Mouse (Mus musculus): ENCODE data around the gene Zfp846.

Zfp846 gene

DNA sequence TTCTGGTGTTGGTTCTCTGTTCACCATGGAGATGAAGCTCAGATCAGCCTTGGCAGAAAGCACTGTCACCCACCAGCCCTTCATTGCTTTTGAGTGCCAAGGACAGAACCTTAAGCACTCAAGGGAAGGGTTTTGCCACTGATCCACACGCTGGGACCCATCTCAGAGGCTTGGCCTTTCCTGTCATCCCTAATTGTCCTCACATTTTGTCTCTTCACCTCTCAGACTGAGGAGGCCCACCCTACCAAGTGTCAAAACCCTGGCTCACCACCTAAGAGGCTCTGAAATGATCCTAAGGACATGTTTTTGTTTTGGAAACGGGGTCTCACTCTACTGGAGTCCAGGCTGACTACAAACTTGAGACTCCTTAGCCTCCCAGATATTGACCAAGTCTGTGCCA, 55.7 kb downstream of the Zfp846 start:
- no peak for DNase-seq (ENCODE audit: low spot score in 2 of 2)

DNA sequence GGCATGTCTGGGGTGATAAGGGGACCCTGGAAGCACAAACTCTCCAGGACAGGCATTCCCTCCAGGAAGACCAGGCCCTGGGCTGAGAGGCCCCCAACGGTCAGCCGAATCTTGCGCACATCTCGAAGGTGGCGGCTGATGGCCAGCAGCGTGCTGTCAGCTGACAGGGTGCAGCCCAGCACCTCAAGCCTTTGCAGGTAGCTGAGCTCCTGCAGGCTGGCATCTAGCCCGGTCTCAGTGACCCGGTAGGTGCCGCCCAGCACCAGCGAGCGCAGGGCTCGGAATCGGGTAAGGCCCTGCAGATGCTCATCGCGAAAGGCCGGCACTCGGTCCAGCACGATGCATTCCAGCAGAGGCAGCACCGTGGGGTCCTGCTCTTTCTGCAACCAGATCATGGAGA, 57.5 kb downstream of the Zfp846 start:
- no peak for DNase-seq (ENCODE audit: low spot score in 2 of 2)

DNA sequence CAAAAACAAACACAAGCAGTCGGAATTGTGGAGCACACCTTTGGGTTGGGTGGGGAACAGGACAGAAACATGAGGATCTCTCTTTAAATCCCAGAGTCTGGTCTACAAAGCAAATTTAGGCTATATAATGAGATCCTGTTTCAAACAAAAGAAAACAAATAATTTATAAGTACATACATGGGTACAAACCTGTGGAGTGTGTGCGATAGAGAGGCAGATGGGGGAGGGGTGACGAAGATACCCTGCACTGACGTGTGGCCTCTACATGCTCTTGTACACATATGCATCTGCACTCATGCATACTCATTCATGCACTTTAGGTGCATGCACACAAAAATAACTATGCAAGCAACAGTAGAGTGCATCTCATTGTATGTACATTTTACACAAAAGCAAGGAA, 58.4 kb downstream of the Zfp846 start:
- DNase-seq (ENCODE audit: low spot score in 2 of 2) = no peak

DNA sequence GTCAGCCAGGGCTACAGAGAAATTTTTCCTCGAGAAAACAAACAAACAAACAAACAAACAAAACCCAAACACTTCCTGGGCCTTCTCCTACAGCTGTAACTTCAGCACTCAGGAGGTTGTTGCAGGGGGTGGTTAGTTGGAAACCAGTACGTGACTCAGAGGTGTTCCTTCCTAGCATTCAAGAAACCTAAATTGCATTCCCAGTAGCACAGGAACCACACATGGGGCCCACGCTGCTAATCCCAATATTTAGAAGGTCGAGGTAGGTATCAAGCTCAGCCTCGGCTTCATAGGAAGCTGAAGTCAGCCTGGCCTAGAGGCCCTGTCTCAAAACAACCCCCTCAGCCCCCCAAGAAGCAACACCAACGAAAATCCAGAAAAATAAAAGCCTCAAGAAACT, 60.4 kb downstream of the Zfp846 start:
- no peak for DNase-seq (ENCODE audit: low spot score in 2 of 2)

DNA sequence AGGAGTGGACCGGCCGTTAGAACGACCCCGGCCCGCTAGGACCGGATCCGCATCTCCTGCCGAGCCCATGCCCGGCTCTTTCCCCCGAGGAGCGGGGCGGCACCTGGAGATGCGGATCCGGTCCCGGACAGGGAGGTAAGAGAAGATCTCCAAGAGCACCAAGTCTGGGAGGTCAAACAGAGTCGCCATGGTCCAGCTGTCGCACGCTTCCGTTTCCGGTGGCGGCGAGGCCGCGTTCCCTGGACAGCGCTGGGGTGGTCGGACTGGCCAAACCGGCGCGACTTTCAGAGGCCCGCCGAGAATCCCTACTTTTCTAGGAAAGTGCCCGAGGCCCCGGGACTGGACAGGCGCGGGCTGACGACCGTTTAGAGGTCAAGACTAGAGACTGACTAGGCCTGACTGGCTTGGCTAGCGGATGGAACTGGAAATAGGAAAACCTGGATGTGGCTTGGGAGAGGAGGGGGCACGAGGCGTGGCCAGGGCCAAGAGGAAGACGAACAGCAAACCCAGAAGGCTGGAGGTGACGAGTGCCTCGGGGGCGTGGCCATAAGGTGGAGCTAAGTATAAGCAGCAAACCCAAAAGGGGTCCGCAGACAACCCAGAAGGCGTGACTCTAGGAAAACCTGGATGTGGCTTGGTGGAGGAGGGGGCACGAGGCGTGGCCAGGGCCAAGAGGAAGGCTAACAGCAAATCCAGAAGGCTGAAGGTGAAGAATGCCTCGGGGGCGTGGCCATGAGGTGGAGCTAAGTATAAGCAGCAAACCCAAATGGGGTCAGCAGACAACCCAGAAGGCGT, 61.2 kb downstream of the Zfp846 start, which contains the start of gene Ubl5:
TSS of gene Ubl5 (plus strand) at position 778 of the 795 bp plus-strand sequence.
- DNase-seq (ENCODE audit: low spot score in 2 of 2) = peak; percentile 16 to 26

DNA sequence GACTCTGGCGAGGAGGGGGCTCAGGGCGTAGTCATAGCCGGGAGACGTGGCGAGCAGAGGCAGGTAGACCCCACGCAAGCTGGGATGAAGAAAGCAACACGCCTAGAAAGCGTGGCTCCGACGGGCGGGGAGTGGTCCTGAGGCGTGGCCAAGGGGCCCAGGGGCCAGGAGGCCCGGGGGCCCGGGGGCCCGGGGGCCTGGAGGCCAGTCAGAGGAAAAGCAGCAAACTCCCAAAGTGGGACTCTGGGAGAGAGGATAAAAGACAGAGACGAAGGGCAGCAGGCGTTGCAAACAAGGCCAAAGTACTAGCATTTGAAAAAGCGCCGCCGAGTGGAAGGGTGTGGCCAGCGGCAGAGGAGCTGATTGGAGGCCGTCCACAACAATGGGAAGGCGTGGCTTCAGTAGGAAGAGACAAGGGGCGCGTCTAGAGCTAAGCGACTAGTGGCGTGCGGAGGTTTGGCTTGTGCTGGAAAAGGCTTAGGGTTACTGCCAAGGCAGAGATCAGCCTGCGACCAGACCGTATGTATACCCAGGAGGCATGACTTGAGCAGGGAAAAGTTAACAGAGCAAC, 61.9 kb downstream of the Zfp846 start:
- peak; percentile 76 to 86 for DNase-seq (ENCODE audit: low spot score in 2 of 2)

DNA sequence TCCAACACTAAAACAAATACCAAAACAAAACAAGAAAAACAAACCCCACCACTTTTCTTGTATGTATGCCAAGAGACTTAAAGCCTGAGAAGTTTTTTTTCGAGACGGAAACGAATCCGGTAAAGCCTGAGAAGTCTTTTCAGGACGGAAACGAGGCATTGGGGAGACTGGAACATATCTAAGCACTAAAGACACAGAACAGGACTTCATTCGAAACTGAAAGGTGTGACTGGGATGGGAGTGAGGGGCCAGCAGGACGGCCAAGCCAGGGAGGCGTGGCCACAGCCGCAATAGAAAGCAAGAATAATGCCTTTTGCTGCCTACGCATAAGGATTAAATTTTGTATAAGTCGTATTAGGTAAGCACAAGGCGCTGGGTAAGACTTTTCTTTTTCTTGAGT, 62.7 kb downstream of the Zfp846 start:
- DNase-seq (ENCODE audit: low spot score in 2 of 2) = peak in 1 of 2 experiments; percentile 14

DNA sequence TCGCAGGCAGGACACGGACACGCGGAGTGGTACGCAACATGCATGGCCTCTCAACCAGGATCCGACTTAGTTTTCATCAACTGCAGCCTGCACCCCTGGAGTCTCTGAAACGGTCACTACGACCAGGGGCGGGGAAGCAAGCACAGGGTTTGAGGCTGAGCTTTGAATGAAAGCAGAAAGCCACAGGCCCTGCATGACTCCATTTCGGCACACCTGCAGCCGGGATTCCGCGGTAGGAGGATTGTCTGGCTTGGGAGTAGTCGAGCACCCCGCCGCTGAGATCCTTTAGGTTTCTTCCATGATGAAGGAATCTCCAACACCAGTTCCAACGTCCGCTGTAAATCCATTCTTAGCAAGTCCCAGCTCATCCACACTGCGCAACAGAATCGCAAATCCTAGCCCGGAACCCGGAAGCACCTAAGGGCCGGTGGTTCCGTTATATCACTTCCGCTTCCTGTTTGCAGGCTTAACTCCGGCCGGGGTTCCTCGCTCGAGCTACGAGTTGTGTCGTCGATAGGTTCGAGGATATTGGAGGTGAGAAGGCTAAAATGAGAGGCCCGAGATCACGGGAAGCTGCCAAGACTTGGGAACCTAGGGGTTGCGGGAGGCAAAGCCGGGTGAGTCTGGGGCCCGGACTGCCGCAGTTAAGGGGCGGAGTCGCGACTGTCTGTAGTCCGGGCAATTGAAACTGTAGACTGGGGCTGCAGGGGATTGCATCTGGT, 63.4 kb downstream of the Zfp846 start, which contains the start of gene Fbxl12:
TSS of gene Fbxl12 (minus strand) at position 408 of the 722 bp plus-strand sequence.
- DNase-seq (ENCODE audit: low spot score in 2 of 2) = peak; percentile 76 to 79

DNA sequence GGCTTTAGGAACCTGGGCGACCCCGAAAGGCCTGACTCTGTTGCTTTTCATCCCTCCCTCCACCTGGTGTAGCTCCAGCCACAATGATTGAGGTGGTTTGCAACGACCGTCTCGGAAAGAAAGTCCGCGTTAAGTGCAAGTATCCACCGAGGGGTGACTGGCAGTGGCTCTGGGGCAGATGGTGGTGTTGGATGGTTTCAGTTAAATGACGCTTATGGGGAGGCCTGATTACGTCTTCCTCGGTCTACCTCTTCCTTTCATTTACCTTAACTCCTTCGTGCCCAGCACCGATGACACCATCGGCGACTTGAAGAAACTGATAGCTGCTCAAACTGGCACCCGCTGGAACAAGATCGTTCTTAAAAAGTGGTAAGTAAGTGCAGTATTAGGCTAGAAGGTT, 64.0 kb downstream of the Zfp846 start:
- peak; percentile 71 to 77 for DNase-seq (ENCODE audit: low spot score in 2 of 2)

DNA sequence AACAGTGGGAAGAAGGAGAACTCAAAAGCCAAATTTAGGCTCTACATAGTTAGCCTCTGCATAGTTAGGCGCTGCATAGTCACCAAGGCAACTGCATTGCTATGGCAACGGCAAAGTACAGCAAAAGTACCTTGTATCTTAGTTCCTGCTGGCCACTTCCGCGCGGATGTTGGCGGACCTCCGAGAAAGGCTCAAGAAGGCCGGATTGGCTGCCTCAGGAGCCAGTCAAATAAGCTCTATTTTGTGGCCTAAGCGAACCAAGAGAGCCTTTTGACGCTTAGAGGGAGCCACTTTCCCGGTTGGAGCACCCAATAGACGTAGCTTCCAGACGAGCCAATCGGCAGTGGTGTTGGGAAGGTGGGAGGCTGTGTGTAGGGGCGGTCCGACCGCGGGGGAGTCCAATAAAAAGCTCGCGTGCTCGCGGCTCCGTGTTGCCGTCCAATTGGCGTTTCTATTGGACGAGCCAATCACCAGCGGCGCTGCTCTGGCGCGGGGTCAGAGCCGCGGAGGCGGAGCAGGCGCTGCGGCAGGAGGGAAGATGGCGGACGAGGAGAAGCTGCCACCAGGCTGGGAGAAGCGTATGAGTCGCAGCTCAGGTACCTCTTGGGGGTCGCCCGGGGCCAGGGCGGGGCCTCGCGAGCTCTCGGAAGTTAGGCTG, 70.6 kb downstream of the Zfp846 start, which contains the start of gene Pin1:
TSS of gene Pin1 (plus strand) at position 494 of the 658 bp plus-strand sequence.
- DNase-seq (ENCODE audit: low spot score in 2 of 2) = peak; percentile 98 to 99

DNA sequence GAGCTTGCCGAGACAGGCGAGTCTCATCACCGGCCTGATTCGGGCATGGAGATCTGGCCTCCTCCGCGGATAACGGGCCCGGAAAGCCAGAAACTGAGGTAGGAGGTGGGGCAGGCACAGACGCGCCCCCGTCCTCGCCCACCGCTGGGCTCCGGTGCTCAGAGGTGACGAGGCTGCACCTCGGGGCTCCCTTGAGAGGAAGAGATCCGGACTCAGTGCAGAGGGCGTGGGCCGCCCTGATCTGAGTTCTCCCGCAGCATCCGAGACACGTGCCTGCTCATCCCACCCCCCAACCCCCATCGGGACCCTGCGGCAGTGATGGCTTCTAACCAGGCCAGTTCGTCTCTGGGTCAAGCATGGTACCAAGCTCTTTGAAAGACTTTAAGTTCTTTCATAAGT, 71.2 kb downstream of the Zfp846 start:
- no peak for DNase-seq (ENCODE audit: low spot score in 2 of 2)

DNA sequence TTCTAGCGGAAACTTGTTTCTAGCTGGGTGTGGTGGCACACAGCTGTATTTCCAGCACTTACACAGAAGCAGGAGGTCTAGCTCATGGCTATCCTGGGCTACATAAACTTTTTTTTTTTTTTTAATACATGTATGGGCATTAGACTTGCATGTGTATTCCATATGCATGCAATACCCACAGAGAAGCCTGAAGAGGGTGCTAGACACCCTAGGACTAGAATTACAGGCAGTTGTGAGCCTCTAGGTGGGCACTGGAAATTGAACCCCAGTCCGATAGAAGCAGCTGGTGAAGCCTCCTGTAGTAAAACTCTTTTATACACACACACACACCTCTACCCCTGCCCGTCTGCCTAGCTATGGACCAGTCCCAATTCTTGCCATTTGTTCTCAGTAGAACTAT, 72.8 kb downstream of the Zfp846 start:
- no peak for DNase-seq (ENCODE audit: low spot score in 2 of 2)
